10 mouse cellular contexts compared by ENCODE assay signal in genomic region chr13:83737031-83737825, GRCm38 (mm10).
DNase-seq lines count a peak whose midpoint lies in the region; ATAC-seq lines count a peak whose summit lies in the region.
"Had no signal": no experiment of that assay in that cellular context is flagged by ENCODE, and none has a peak within 500 bp of the region (broad histone marks: within the 10 kb centered on the region; RNA-seq: fewer than 3 reads in every experiment).

No protein-coding gene starts in this region.

- no peak overlapping the region for H3K27ac ChIP-seq in heart, embryonic 16.5 days (ENCODE audit: low read length)
- peak overlapping the region; percentile 92 for H3K27ac ChIP-seq in hindbrain, embryonic 10.5 days
- H3K27ac ChIP-seq in midbrain, embryonic 15.5 days: peak overlapping the region; percentile 89
- H3K27ac ChIP-seq: liver, embryonic 14.5 days had no signal

- no peaks in the 10 kb centered on the region for H3K36me3 ChIP-seq in heart, embryonic 16.5 days (ENCODE audit: control insufficient read depth, insufficient read depth)
- H3K36me3 ChIP-seq in hindbrain, embryonic 10.5 days: peaks cover 55% of the 10 kb centered on the region
- H3K36me3 ChIP-seq in midbrain, embryonic 15.5 days (replicated peaks): no peaks in the 10 kb centered on the region

- peak overlapping the region; percentile 23 for H3K4me3 ChIP-seq in heart, embryonic 16.5 days (ENCODE audit: low read length)
- H3K4me3 ChIP-seq in hindbrain, embryonic 10.5 days: peak overlapping the region; percentile 85
- peak overlapping the region; percentile 47 for H3K4me3 ChIP-seq in midbrain, embryonic 15.5 days

- peak overlapping the region; percentile 65; the same call in 1 of the 2 replicates for H3K4me2 ChIP-seq in heart, embryonic 16.5 days (ENCODE audit: low read depth, low read length)
- H3K4me2 ChIP-seq in midbrain, embryonic 15.5 days: peak overlapping the region; percentile 64

- peaks cover 7% of the 10 kb centered on the region for H3K4me1 ChIP-seq in heart, embryonic 16.5 days (ENCODE audit: control insufficient read depth, insufficient read depth, low read length)
- peaks cover 23% of the 10 kb centered on the region for H3K4me1 ChIP-seq in hindbrain, embryonic 10.5 days (replicated peaks)
- 0 out of 2 replicates have a peak, but pooled peaks cover 6% of the 10 kb centered on the region for H3K4me1 ChIP-seq in midbrain, embryonic 15.5 days

- H3K9ac ChIP-seq in heart, embryonic 16.5 days (ENCODE audit: low read length): no peak overlapping the region; the same call in 1 of the 2 replicates
- peak overlapping the region; percentile 65 for H3K9ac ChIP-seq in midbrain, embryonic 15.5 days
- H3K9ac ChIP-seq: liver, embryonic 14.5 days had no signal

- 13% methylated on average over 9 of the region's 9 CpGs for WGBS in heart, embryonic 16.5 days
- WGBS in hindbrain, embryonic 10.5 days: 4% methylated on average over 9 of the region's 9 CpGs
- WGBS in midbrain, embryonic 15.5 days: 3% methylated on average over 9 of the region's 9 CpGs

- peaks cover 64% of the 10 kb centered on the region for H3K27me3 ChIP-seq in heart, embryonic 16.5 days (ENCODE audit: control insufficient read depth, insufficient read depth, low read length)
- H3K27me3 ChIP-seq in hindbrain, embryonic 10.5 days (ENCODE audit: insufficient read depth, poor library complexity, severe bottlenecking): peaks cover 53% of the 10 kb centered on the region
- H3K27me3 ChIP-seq in midbrain, embryonic 15.5 days (replicated peaks): no peaks in the 10 kb centered on the region

- no peaks in the 10 kb centered on the region for H3K9me3 ChIP-seq in heart, embryonic 16.5 days (replicated peaks; ENCODE audit: control insufficient read depth, low read length)
- H3K9me3 ChIP-seq in hindbrain, embryonic 10.5 days: no peaks in the 10 kb centered on the region
- H3K9me3 ChIP-seq in midbrain, embryonic 15.5 days: no peaks in the 10 kb centered on the region

- no peak for ATAC-seq in heart, embryonic 16.5 days (replicated peaks; ENCODE audit: extremely low read depth, insufficient read depth, low FRiP score)
- no peak for ATAC-seq in midbrain, embryonic 15.5 days (replicated peaks)
- ATAC-seq in erythroid progenitor cell, adult 5-6 weeks (replicated peaks; ENCODE audit: low FRiP score, poor library complexity, severe bottlenecking): no peak

- intact Hi-C loops in heart, postnatal 10 days (cut with DNase I): no loop called here

- no peak for DNase-seq in heart, postnatal 10 days
- peak; percentile 30 for DNase-seq in brain, embryonic 18.5 days (ENCODE audit: low read depth, low spot score)
- no peak for DNase-seq in hindbrain, embryonic 10.5 days (ENCODE audit: low spot score)
- DNase-seq in thymus, postnatal 4 days: no peak
- DNase-seq in gastrocnemius, adult 18-20 months (ENCODE audit: low spot score): no peak
- DNase-seq: thymus, postnatal 36 days had no signal

Comparison
In these comparisons a context has a peak if more than half of its experiments do, and no peak if none do; other contexts are left out.
1. H3K4me3 ChIP-seq: peak in every context shown above with its lines; median percentile 85 in hindbrain, embryonic 10.5 days; 47 in midbrain, embryonic 15.5 days; 23 in heart, embryonic 16.5 days.